Mouse (Mus musculus): ENCODE measurements around the gene Klhl26. TPM values are rescaled to one million over a fixed set of nuclear protein-coding genes. Genes with fewer than 3 reads are reported as not detected.

Klhl26 gene
- polyA plus RNA-seq, 1 experiment from 2014 or later, result 24.9 TPM

GRCm38 (mm10) chr8:70460199-70460598, 16.6 kb downstream of the Klhl26 start:
- WGBS, result 91% methylated on average over 5 of the region's 5 CpGs
- no peak overlapping the region for H3K9ac ChIP-seq (ENCODE audit: low read length)
- no peaks in the 10 kb centered on the region for H3K4me1 ChIP-seq (ENCODE audit: control insufficient read depth, insufficient read depth, low read length)
- no peak for ATAC-seq (ENCODE audit: insufficient read depth, low FRiP score)
- no peak overlapping the region for H3K27ac ChIP-seq (ENCODE audit: low read length)
- no peak overlapping the region for H3K4me2 ChIP-seq (ENCODE audit: low read depth, low read length)
- H3K9me3 ChIP-seq (replicated peaks; ENCODE audit: control insufficient read depth, low read length), result no peaks in the 10 kb centered on the region
- H3K27me3 ChIP-seq (ENCODE audit: control insufficient read depth, insufficient read depth, low read length), result no peaks in the 10 kb centered on the region
- H3K4me3 ChIP-seq (replicated peaks; ENCODE audit: low read length), result no peak overlapping the region
- H3K36me3 ChIP-seq (ENCODE audit: control insufficient read depth, insufficient read depth, low read length), result no peaks in the 10 kb centered on the region

- no peak for ATAC-seq (ENCODE audit: insufficient read depth, low FRiP score)
- Histone ChIP-seq H3K27me3 (ENCODE audit: control insufficient read depth, insufficient read depth, low read length) (no peaks in the 10 kb centered on the region), H3K27ac (ENCODE audit: low read length) (no peak overlapping the region), H3K36me3 (ENCODE audit: control insufficient read depth, insufficient read depth, low read length) (no peaks in the 10 kb centered on the region), H3K4me3 (replicated peaks; ENCODE audit: low read length) (no peak overlapping the region), H3K4me1 (ENCODE audit: control insufficient read depth, insufficient read depth, low read length) (no peaks in the 10 kb centered on the region), H3K9ac (ENCODE audit: low read length) (no peak overlapping the region), H3K9me3 (replicated peaks; ENCODE audit: control insufficient read depth, low read length) (no peaks in the 10 kb centered on the region), H3K4me2 (ENCODE audit: low read depth, low read length) (no peak overlapping the region)
- WGBS, result 91% methylated on average over 2 of the region's 2 CpGs
These were observed 17.1 kb downstream of the Klhl26 start for GRCm38 (mm10) chr8:70459636-70460035.

DNA sequence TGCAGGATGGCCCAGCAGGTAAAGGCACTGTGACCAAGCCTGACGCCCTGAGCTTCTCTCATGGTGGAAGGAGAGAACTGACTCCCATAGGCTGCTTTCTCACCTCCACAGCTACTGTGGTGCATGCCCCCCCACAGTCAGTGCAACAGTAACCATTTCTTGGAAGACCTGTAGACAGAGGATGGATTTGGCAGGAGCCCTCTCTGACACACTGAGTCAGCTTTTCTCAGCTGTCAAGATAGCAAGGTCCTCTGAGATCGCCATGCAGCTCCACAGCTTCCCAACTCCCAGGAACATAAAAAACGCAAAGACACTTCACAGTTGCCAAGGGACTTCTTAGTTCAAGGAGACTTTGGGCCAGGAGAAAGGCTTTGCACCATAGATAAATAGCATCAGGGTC, 18.3 kb downstream of the Klhl26 start:
- no peak overlapping the region for H3K27ac ChIP-seq (ENCODE audit: low read length)
- no peaks in the 10 kb centered on the region for H3K9me3 ChIP-seq (replicated peaks; ENCODE audit: control insufficient read depth, low read length)
- 77% methylated on average over 3 of the region's 3 CpGs for WGBS
- H3K4me1 ChIP-seq (ENCODE audit: control insufficient read depth, insufficient read depth, low read length), result peaks cover 6% of the 10 kb centered on the region; the same call in 1 of the 2 replicates
- H3K27me3 ChIP-seq (ENCODE audit: control insufficient read depth, insufficient read depth, low read length), result no peaks in the 10 kb centered on the region
- H3K36me3 ChIP-seq (ENCODE audit: control insufficient read depth, insufficient read depth, low read length), result no peaks in the 10 kb centered on the region
- H3K9ac ChIP-seq (ENCODE audit: low read length), result no peak overlapping the region
- H3K4me3 ChIP-seq (replicated peaks; ENCODE audit: low read length), result no peak overlapping the region
- no peak overlapping the region for H3K4me2 ChIP-seq (ENCODE audit: low read depth, low read length)
- no peak for ATAC-seq (ENCODE audit: insufficient read depth, low FRiP score)

GRCm38 (mm10) chr8:70457882-70458281, 18.9 kb downstream of the Klhl26 start:
- WGBS, result 83% methylated on average over 6 of the region's 6 CpGs
- H3K4me3 ChIP-seq (replicated peaks; ENCODE audit: low read length), result no peak overlapping the region
- H3K4me1 ChIP-seq (ENCODE audit: control insufficient read depth, insufficient read depth, low read length), result peaks cover 6% of the 10 kb centered on the region; the same call in 1 of the 2 replicates
- H3K9ac ChIP-seq (ENCODE audit: low read length), result no peak overlapping the region
- H3K9me3 ChIP-seq (replicated peaks; ENCODE audit: control insufficient read depth, low read length), result no peaks in the 10 kb centered on the region
- no peak overlapping the region for H3K27ac ChIP-seq (ENCODE audit: low read length)
- H3K4me2 ChIP-seq (ENCODE audit: low read depth, low read length), result no peak overlapping the region
- no peak for ATAC-seq (ENCODE audit: insufficient read depth, low FRiP score)
- no peaks in the 10 kb centered on the region for H3K27me3 ChIP-seq (ENCODE audit: control insufficient read depth, insufficient read depth, low read length)
- H3K36me3 ChIP-seq (ENCODE audit: control insufficient read depth, insufficient read depth, low read length), result no peaks in the 10 kb centered on the region

DNA sequence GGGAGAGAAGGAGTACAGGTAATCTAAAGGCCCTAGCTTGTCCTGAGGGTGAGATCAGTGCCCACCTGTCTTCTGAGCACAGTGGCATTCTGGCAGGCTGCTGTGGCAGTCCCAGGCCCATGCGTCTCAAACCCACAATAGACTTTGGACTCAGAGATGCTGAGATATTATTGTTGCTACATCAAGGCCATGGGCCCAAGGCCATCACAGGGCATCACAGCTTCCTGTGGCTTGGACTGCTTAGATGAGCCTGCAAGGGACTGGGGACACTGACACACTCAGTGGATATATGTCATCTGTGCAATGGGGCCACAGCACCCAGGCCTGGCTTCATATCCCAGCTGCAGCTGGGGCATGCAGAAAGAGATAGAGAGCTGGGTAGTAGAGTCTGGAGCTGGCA, 19.8 kb downstream of the Klhl26 start:
- H3K4me3 ChIP-seq (replicated peaks; ENCODE audit: low read length), result no peak overlapping the region
- H3K27ac ChIP-seq (ENCODE audit: low read length), result no peak overlapping the region
- no peaks in the 10 kb centered on the region for H3K27me3 ChIP-seq (ENCODE audit: control insufficient read depth, insufficient read depth, low read length)
- H3K9me3 ChIP-seq (replicated peaks; ENCODE audit: control insufficient read depth, low read length), result no peaks in the 10 kb centered on the region
- H3K36me3 ChIP-seq (ENCODE audit: control insufficient read depth, insufficient read depth, low read length), result 0 out of 2 replicates have a peak, but pooled peaks cover 6% of the 10 kb centered on the region
- H3K4me1 ChIP-seq (ENCODE audit: control insufficient read depth, insufficient read depth, low read length), result peaks cover 6% of the 10 kb centered on the region; the same call in 1 of the 2 replicates
- ATAC-seq (ENCODE audit: insufficient read depth, low FRiP score), result no peak
- H3K9ac ChIP-seq (ENCODE audit: low read length), result no peak overlapping the region
- H3K4me2 ChIP-seq (ENCODE audit: low read depth, low read length), result no peak overlapping the region
- WGBS, result 73% methylated on average over 1 of the region's 1 CpGs

GRCm38 (mm10) chr8:70453852-70454251, 22.9 kb downstream of the Klhl26 start:
- Histone ChIP-seq H3K27me3 (ENCODE audit: control insufficient read depth, insufficient read depth, low read length) (no peaks in the 10 kb centered on the region), H3K27ac (ENCODE audit: low read length) (peak overlapping the region; percentile 63), H3K9ac (ENCODE audit: low read length) (peak overlapping the region; percentile 39; the same call in 1 of the 2 replicates), H3K4me1 (ENCODE audit: control insufficient read depth, insufficient read depth, low read length) (peaks cover 6% of the 10 kb centered on the region; the same call in 1 of the 2 replicates), H3K4me3 (replicated peaks; ENCODE audit: low read length) (no peak overlapping the region), H3K4me2 (ENCODE audit: low read depth, low read length) (no peak overlapping the region), H3K9me3 (replicated peaks; ENCODE audit: control insufficient read depth, low read length) (no peaks in the 10 kb centered on the region), H3K36me3 (ENCODE audit: control insufficient read depth, insufficient read depth, low read length) (0 out of 2 replicates have a peak, but pooled peaks cover 13% of the 10 kb centered on the region)
- ATAC-seq (ENCODE audit: insufficient read depth, low FRiP score), result no peak; the same call in 1 of the 2 replicates
- WGBS, result 81% methylated on average over 5 of the region's 5 CpGs

GRCm38 (mm10) chr8:70452196-70452966, 24.4 kb downstream of the Klhl26 start:
- Histone ChIP-seq H3K4me3 (replicated peaks; ENCODE audit: low read length) (no peak overlapping the region), H3K9ac (ENCODE audit: low read length) (no peak overlapping the region), H3K4me2 (ENCODE audit: low read depth, low read length) (no peak overlapping the region), H3K36me3 (ENCODE audit: control insufficient read depth, insufficient read depth, low read length) (0 out of 2 replicates have a peak, but pooled peaks cover 13% of the 10 kb centered on the region), H3K4me1 (ENCODE audit: control insufficient read depth, insufficient read depth, low read length) (peaks cover 15% of the 10 kb centered on the region; the same call in 1 of the 2 replicates), H3K27me3 (ENCODE audit: control insufficient read depth, insufficient read depth, low read length) (no peaks in the 10 kb centered on the region), H3K9me3 (replicated peaks; ENCODE audit: control insufficient read depth, low read length) (no peaks in the 10 kb centered on the region), H3K27ac (ENCODE audit: low read length) (no peak overlapping the region)
- ATAC-seq (ENCODE audit: insufficient read depth, low FRiP score), result no peak
- 66% methylated on average over 52 of the region's 52 CpGs for WGBS

GRCm38 (mm10) chr8:70447639-70448420, 28.9 kb downstream of the Klhl26 start:
- Histone ChIP-seq H3K4me1 (ENCODE audit: control insufficient read depth, insufficient read depth, low read length) (0 out of 2 replicates have a peak, but pooled peaks cover 9% of the 10 kb centered on the region), H3K9ac (ENCODE audit: low read length) (peak overlapping the region; percentile 49; the same call in 1 of the 2 replicates), H3K36me3 (ENCODE audit: control insufficient read depth, insufficient read depth, low read length) (0 out of 2 replicates have a peak, but pooled peaks cover 13% of the 10 kb centered on the region), H3K9me3 (replicated peaks; ENCODE audit: control insufficient read depth, low read length) (no peaks in the 10 kb centered on the region), H3K27ac (ENCODE audit: low read length) (peak overlapping the region; percentile 40; the same call in 1 of the 2 replicates), H3K4me2 (ENCODE audit: low read depth, low read length) (no peak overlapping the region), H3K4me3 (replicated peaks; ENCODE audit: low read length) (no peak overlapping the region), H3K27me3 (ENCODE audit: control insufficient read depth, insufficient read depth, low read length) (no peaks in the 10 kb centered on the region)
- peak; percentile 52; the same call in 1 of the 2 replicates for ATAC-seq (ENCODE audit: insufficient read depth, low FRiP score)
- 62% methylated on average over 19 of the region's 19 CpGs for WGBS

DNA sequence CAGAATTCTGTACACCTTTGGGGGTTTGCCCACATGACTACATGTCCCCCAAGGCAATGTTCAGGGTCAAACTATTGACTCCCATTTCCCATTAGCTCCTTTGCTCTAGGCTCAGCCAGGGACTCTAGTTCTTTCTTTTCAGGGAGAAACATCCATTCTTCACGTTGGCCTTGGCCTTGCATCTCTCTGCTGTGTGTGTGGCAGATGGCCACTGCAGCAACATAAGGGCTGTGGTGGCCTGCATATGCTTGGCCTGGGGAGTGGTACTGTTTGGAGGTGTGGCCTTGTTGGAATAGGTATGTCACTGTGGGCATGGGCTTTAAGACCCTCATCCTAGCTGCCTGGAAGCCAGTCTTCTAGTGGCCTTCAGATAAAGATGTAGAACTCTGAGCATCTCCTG, 30.8 kb downstream of the Klhl26 start:
- no peak for ATAC-seq (ENCODE audit: insufficient read depth, low FRiP score)
- 61% methylated on average over 1 of the region's 1 CpGs for WGBS
- Histone ChIP-seq H3K9me3 (replicated peaks; ENCODE audit: control insufficient read depth, low read length) (no peaks in the 10 kb centered on the region), H3K9ac (ENCODE audit: low read length) (no peak overlapping the region), H3K4me1 (ENCODE audit: control insufficient read depth, insufficient read depth, low read length) (0 out of 2 replicates have a peak, but pooled peaks cover 9% of the 10 kb centered on the region), H3K36me3 (ENCODE audit: control insufficient read depth, insufficient read depth, low read length) (no peaks in the 10 kb centered on the region), H3K27me3 (ENCODE audit: control insufficient read depth, insufficient read depth, low read length) (no peaks in the 10 kb centered on the region), H3K4me3 (replicated peaks; ENCODE audit: low read length) (no peak overlapping the region), H3K27ac (ENCODE audit: low read length) (no peak overlapping the region), H3K4me2 (ENCODE audit: low read depth, low read length) (no peak overlapping the region)
